Comparison of ENCODE assay signal across 8 mouse cellular contexts in the genomic region with DNA sequence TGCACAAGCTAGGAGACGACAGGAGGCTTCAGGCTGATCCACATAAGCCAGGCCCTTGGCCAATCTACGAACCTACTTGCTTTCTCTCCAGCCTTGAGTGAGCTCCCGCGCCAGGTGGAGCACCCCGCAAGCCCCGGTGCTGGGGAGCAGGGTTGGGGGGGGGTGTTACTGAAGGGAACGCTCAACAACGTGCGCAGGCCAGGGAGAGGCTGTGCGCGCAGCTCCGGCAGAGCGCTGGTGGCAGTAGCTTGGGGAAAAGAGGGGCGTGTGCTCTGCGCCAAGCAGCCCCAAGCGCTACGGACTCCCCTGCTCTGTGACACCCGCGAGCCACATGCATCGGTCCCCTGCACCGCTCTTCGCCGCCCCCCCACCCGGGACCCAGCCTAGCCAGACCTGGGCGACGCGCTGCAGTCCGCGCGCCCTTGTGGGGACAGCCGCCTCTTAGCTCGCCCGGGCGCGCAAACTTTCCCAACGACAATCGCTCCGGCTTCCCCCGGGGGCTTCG.
DNase-seq lines count a peak whose midpoint lies in the region; ATAC-seq and TF ChIP-seq lines count a peak whose summit lies in the region.

No protein-coding gene starts in this region.

- H3K4me3 ChIP-seq in embryonic fibroblast, embryonic 13.5 days (ENCODE audit: insufficient read depth, low read length): peak overlapping the region; percentile 89
- peak overlapping the region; percentile 85 for H3K4me3 ChIP-seq in hindbrain, embryonic 12.5 days
- H3K4me3 ChIP-seq in limb, embryonic 15.5 days: peak overlapping the region; percentile 94
- peak overlapping the region; percentile 94 for H3K4me3 ChIP-seq in olfactory bulb, adult 2 months (ENCODE audit: insufficient read depth, low read depth, low read length)

- DNase-seq in heart, adult 18-20 months: peak; percentile 17 to 50
- DNase-seq in heart, adult 11 months: no peak
- DNase-seq in NIH3T3 (ENCODE audit: low read depth): peak; percentile 14
- DNase-seq in spleen, adult 12 weeks (ENCODE audit: low spot score): no peak

- H3K9me3 ChIP-seq in hindbrain, embryonic 12.5 days (replicated peaks): no peaks in the 10 kb centered on the region
- no peaks in the 10 kb centered on the region for H3K9me3 ChIP-seq in limb, embryonic 15.5 days

- no peak for TF ChIP-seq POLR2A in embryonic fibroblast, embryonic 13.5 days (IDR thresholded peaks at IDR 0.05; ENCODE audit: low read depth, low read length)
- no peak for TF ChIP-seq POLR2A in olfactory bulb, adult 2 months (IDR thresholded peaks at IDR 0.05; ENCODE audit: insufficient read depth, low read depth, low read length)

- TF ChIP-seq CTCF in embryonic fibroblast, embryonic 13.5 days (IDR thresholded peaks at IDR 0.05; ENCODE audit: borderline replicate concordance, insufficient read depth, low read length): no peak
- no peak for TF ChIP-seq CTCF in olfactory bulb, adult 2 months (IDR thresholded peaks at IDR 0.05; ENCODE audit: insufficient read depth, low read depth, low read length)

- ATAC-seq in hindbrain, embryonic 12.5 days (ENCODE audit: low FRiP score): peak; percentile 68
- ATAC-seq in limb, embryonic 15.5 days (ENCODE audit: insufficient number of reproducible peaks, low FRiP score, low TSS enrichment, low read depth): peak; percentile 55; the same call in 1 of the 2 replicates

- no peaks in the 10 kb centered on the region for H3K36me3 ChIP-seq in hindbrain, embryonic 12.5 days
- H3K36me3 ChIP-seq in limb, embryonic 15.5 days: no peaks in the 10 kb centered on the region

- H3K27ac ChIP-seq in embryonic fibroblast, embryonic 13.5 days (ENCODE audit: insufficient read depth, low read length): no peak overlapping the region
- H3K27ac ChIP-seq in hindbrain, embryonic 12.5 days: peak overlapping the region; percentile 25; the same call in 1 of the 2 replicates
- peak overlapping the region; percentile 88 for H3K27ac ChIP-seq in limb, embryonic 15.5 days
- H3K27ac ChIP-seq in olfactory bulb, adult 2 months (ENCODE audit: insufficient read depth, low read depth, low read length): no peak overlapping the region

- peak overlapping the region; percentile 97 for H3K4me2 ChIP-seq in hindbrain, embryonic 12.5 days (replicated peaks)
- peak overlapping the region; percentile 96 for H3K4me2 ChIP-seq in limb, embryonic 15.5 days

- peak overlapping the region; percentile 83 for H3K9ac ChIP-seq in hindbrain, embryonic 12.5 days
- peak overlapping the region; percentile 82 for H3K9ac ChIP-seq in limb, embryonic 15.5 days

- under 1% methylated on average over 39 of the region's 40 CpGs for WGBS in hindbrain, embryonic 12.5 days
- WGBS in limb, embryonic 15.5 days: 1% methylated on average over 40 of the region's 40 CpGs
- under 1% methylated on average over 40 of the region's 40 CpGs for WGBS in olfactory bulb, adult 2 months

- H3K27me3 ChIP-seq in hindbrain, embryonic 12.5 days: peaks cover 28% of the 10 kb centered on the region
- no peaks in the 10 kb centered on the region for H3K27me3 ChIP-seq in limb, embryonic 15.5 days

- peaks cover 8% of the 10 kb centered on the region for H3K4me1 ChIP-seq in embryonic fibroblast, embryonic 13.5 days (ENCODE audit: control insufficient read depth, insufficient read depth, low read length)
- peaks cover 15% of the 10 kb centered on the region for H3K4me1 ChIP-seq in hindbrain, embryonic 12.5 days
- peaks cover 23% of the 10 kb centered on the region for H3K4me1 ChIP-seq in limb, embryonic 15.5 days
- H3K4me1 ChIP-seq in olfactory bulb, adult 2 months (ENCODE audit: control insufficient read depth, insufficient read depth, low read length): peaks cover 12% of the 10 kb centered on the region

Comparison
In these comparisons a context has a peak if more than half of its experiments do, and no peak if none do; other contexts are left out.
1. DNase-seq: peak in heart, adult 18-20 months (2 of 2) and NIH3T3 (single experiment); none in heart, adult 11 months (single experiment) and spleen, adult 12 weeks (single experiment).
2. H3K27ac ChIP-seq: peak in hindbrain, embryonic 12.5 days (single experiment) and limb, embryonic 15.5 days (single experiment); none in embryonic fibroblast, embryonic 13.5 days (single experiment) and olfactory bulb, adult 2 months (single experiment).
3. Peak in every context shown above with its lines, with median percentiles within 50 percentile points of each other: H3K4me3 ChIP-seq.